Mouse (Mus musculus): ENCODE measurements around the gene Adh7. TPM values are rescaled to one million over a fixed set of nuclear protein-coding genes. Genes with fewer than 3 reads are reported as not detected.

Adh7 gene
- polyA plus RNA-seq, 1 experiment: not detected

DNA sequence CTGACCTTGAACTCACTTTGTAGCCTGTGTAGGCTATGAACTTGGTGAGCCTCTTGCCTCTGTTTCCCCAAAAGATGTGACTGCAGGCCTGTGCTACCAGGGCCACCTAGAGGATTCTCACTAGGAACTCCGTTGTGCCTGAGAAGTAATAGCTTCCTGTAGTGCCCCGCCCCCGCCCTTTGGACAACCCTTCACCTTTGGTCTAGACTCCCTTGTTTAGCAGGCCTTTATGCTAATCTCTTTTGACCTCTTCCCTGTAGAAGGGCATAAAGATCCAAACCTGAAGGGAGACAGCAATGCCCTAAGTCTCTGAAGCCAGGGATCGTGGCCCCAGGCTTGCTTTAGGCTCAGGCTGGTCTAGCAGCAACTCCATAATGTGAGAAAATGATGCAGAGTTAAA is 5.0 kb downstream of the Adh7 start:
- H3K27me3 ChIP-seq (ENCODE audit: control insufficient read depth, insufficient read depth, low read length): no peaks in the 10 kb centered on the region
- TF ChIP-seq POLR2A (IDR thresholded peaks at IDR 0.05; ENCODE audit: low read depth, low read length) (no peak), CTCF (IDR thresholded peaks at IDR 0.05; ENCODE audit: extremely low read depth, insufficient read depth, insufficient read length, insufficient replicate concordance) (no peak)
- H3K4me3 ChIP-seq (ENCODE audit: extremely low read depth, insufficient read depth, insufficient read length): no peak overlapping the region
- WGBS: 70% methylated on average over 4 of the region's 4 CpGs
- H3K4me1 ChIP-seq (ENCODE audit: control insufficient read depth, insufficient read depth, insufficient read length): no peaks in the 10 kb centered on the region
- H3K36me3 ChIP-seq (ENCODE audit: control insufficient read depth, insufficient read depth, low read length): no peaks in the 10 kb centered on the region
- H3K27ac ChIP-seq (ENCODE audit: insufficient read depth, low read length): no peak overlapping the region
- no peak for DNase-seq (ENCODE audit: low read depth in 1 of 2, low spot score in 2 of 2)

DNA sequence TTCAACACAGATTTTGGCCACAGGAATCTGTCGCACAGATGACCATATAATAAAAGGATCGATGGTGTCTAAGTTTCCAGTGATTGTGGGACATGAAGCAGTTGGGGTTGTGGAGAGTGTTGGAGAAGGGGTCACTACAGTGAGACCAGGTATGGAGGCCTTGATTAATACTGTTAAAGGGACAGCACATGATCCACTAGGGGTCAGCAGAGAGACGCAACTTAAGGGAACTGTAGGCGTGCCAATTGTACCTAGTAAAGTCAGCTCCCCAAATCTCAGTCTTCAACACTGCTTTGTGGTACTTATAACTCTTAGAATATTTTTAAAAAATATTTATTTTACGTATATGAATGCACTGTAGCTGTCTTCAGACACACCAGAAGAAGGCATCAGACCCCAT is 5.4 kb downstream of the Adh7 start:
- peak; percentile 19 to 50 for DNase-seq (ENCODE audit: low read depth in 1 of 2, low spot score in 2 of 2)
- Histone ChIP-seq H3K36me3 (ENCODE audit: control insufficient read depth, insufficient read depth, low read length) (no peaks in the 10 kb centered on the region), H3K27me3 (ENCODE audit: control insufficient read depth, insufficient read depth, low read length) (no peaks in the 10 kb centered on the region), H3K4me3 (ENCODE audit: extremely low read depth, insufficient read depth, insufficient read length) (no peak overlapping the region), H3K27ac (ENCODE audit: insufficient read depth, low read length) (no peak overlapping the region), H3K4me1 (ENCODE audit: control insufficient read depth, insufficient read depth, insufficient read length) (no peaks in the 10 kb centered on the region)
- TF ChIP-seq POLR2A (IDR thresholded peaks at IDR 0.05; ENCODE audit: low read depth, low read length): no peak
- TF ChIP-seq CTCF (IDR thresholded peaks at IDR 0.05; ENCODE audit: extremely low read depth, insufficient read depth, insufficient read length, insufficient replicate concordance): peak; percentile 40; the same call in 1 of the 2 replicates
- 46% methylated on average over 5 of the region's 5 CpGs for WGBS

DNA sequence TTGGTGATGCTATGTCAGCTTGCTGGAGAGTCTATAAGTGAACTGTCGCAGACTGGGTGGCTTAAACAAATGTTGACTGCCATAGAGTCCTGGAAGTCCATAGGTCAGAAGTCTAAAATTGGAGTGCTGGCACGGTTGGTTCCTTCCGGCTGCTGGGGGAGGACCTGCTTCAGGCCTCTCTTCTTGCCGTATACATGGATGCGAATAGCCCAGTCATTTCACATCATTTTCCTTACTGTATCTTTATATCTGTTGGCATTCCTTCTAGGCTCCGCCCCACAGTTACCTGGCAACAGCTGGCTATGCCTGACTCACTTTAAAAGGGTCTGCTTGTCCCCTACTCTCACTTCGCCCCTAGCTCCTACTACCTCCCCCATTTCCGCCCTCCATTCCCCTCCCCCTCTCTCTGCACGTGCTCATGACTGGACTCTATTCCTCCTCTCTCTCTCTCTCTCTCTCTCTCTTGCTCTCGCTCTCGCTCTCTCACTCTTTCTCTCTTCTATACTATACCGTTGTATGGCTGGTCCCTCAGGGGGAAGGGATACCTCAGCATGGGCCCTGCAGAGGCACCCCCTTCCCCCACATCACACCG is 6.9 kb downstream of the Adh7 start:
- no peak for TF ChIP-seq CTCF (IDR thresholded peaks at IDR 0.05; ENCODE audit: extremely low read depth, insufficient read depth, insufficient read length, insufficient replicate concordance)
- no peak for TF ChIP-seq POLR2A (IDR thresholded peaks at IDR 0.05; ENCODE audit: low read depth, low read length)
- 91% methylated on average over 13 of the region's 13 CpGs for WGBS
- DNase-seq (ENCODE audit: low read depth in 1 of 2, low spot score in 2 of 2): no peak
- H3K27me3 ChIP-seq (ENCODE audit: control insufficient read depth, insufficient read depth, low read length): no peaks in the 10 kb centered on the region
- no peak overlapping the region for H3K4me3 ChIP-seq (ENCODE audit: extremely low read depth, insufficient read depth, insufficient read length)
- H3K27ac ChIP-seq (ENCODE audit: insufficient read depth, low read length): no peak overlapping the region
- H3K4me1 ChIP-seq (ENCODE audit: control insufficient read depth, insufficient read depth, insufficient read length): no peaks in the 10 kb centered on the region
- no peaks in the 10 kb centered on the region for H3K36me3 ChIP-seq (ENCODE audit: control insufficient read depth, insufficient read depth, low read length)

DNA sequence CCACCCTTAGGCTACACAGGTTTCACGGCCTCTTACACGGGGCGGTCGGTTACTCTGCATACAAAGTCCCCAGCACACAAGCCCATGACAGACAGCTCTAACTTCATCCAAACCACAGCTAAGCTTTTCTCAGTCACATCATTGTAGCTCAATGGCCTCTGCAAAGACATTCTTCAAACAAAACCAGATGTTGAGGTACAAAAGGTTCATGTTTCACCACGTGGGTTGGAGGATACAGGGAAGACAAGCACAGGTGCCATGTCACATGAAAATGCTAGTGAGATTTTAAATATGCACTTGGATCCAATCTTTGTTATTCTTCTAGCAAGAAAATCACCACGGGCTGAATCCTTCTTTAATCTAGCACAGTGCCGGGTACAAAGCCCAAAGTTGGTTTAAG is 7.8 kb downstream of the Adh7 start:
- TF ChIP-seq POLR2A (IDR thresholded peaks at IDR 0.05; ENCODE audit: low read depth, low read length) (no peak), CTCF (IDR thresholded peaks at IDR 0.05; ENCODE audit: extremely low read depth, insufficient read depth, insufficient read length, insufficient replicate concordance) (no peak)
- Histone ChIP-seq H3K27ac (ENCODE audit: insufficient read depth, low read length) (no peak overlapping the region), H3K4me1 (ENCODE audit: control insufficient read depth, insufficient read depth, insufficient read length) (no peaks in the 10 kb centered on the region), H3K27me3 (ENCODE audit: control insufficient read depth, insufficient read depth, low read length) (no peaks in the 10 kb centered on the region), H3K4me3 (ENCODE audit: extremely low read depth, insufficient read depth, insufficient read length) (no peak overlapping the region), H3K36me3 (ENCODE audit: control insufficient read depth, insufficient read depth, low read length) (no peaks in the 10 kb centered on the region)
- WGBS: 77% methylated on average over 7 of the region's 7 CpGs
- no peak for DNase-seq (ENCODE audit: low read depth in 1 of 2, low spot score in 2 of 2)

DNA sequence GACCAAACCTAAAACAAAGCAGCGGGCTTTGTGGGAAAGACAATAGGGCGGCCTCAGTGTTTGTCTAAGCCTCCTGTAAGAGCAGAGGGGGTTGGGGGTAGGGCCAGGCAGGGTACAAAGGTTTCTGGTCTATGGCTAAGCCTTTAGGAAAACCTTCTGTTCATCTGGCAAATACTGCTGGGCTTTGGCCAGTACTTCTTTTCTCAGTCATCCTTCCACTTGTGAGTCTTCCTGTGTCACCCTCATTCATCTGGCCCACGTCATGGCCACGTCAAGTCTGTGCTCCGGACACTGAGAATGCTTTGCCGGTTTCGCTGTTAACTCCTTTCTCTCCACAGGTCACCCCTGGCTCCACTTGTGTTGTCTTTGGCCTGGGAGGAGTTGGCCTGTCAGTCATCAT is 8.3 kb downstream of the Adh7 start:
- Histone ChIP-seq H3K4me3 (ENCODE audit: extremely low read depth, insufficient read depth, insufficient read length) (no peak overlapping the region), H3K4me1 (ENCODE audit: control insufficient read depth, insufficient read depth, insufficient read length) (no peaks in the 10 kb centered on the region), H3K36me3 (ENCODE audit: control insufficient read depth, insufficient read depth, low read length) (no peaks in the 10 kb centered on the region), H3K27ac (ENCODE audit: insufficient read depth, low read length) (no peak overlapping the region), H3K27me3 (ENCODE audit: control insufficient read depth, insufficient read depth, low read length) (no peaks in the 10 kb centered on the region)
- TF ChIP-seq CTCF (IDR thresholded peaks at IDR 0.05; ENCODE audit: extremely low read depth, insufficient read depth, insufficient read length, insufficient replicate concordance) (no peak), POLR2A (IDR thresholded peaks at IDR 0.05; ENCODE audit: low read depth, low read length) (no peak)
- no peak for DNase-seq (ENCODE audit: low read depth in 1 of 2, low spot score in 2 of 2)
- WGBS: 79% methylated on average over 7 of the region's 7 CpGs

DNA sequence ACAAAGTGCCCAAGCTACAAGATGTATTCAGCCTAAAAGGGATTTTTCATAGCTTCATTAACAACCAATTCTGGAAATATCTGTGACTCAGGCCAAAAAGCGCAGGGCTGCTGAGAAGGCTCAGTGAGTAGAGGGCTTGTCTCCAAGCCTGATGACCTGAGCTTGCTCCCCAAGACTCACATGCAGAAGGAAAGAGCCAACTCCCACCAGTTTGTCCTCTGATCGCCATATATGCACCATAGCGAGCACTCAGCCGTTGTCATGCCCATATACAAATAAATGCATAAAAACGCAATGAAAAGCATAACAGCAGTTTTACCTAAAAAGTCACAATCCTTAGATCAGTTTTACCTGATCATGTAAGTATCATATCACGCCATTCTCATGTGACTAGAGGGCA is 8.9 kb downstream of the Adh7 start:
- Histone ChIP-seq H3K27ac (ENCODE audit: insufficient read depth, low read length) (no peak overlapping the region), H3K27me3 (ENCODE audit: control insufficient read depth, insufficient read depth, low read length) (no peaks in the 10 kb centered on the region), H3K36me3 (ENCODE audit: control insufficient read depth, insufficient read depth, low read length) (no peaks in the 10 kb centered on the region), H3K4me1 (ENCODE audit: control insufficient read depth, insufficient read depth, insufficient read length) (no peaks in the 10 kb centered on the region), H3K4me3 (ENCODE audit: extremely low read depth, insufficient read depth, insufficient read length) (no peak overlapping the region)
- 95% methylated on average over 6 of the region's 6 CpGs for WGBS
- DNase-seq (ENCODE audit: low read depth in 1 of 2, low spot score in 2 of 2): no peak
- TF ChIP-seq CTCF (IDR thresholded peaks at IDR 0.05; ENCODE audit: extremely low read depth, insufficient read depth, insufficient read length, insufficient replicate concordance) (no peak), POLR2A (IDR thresholded peaks at IDR 0.05; ENCODE audit: low read depth, low read length) (no peak)

DNA sequence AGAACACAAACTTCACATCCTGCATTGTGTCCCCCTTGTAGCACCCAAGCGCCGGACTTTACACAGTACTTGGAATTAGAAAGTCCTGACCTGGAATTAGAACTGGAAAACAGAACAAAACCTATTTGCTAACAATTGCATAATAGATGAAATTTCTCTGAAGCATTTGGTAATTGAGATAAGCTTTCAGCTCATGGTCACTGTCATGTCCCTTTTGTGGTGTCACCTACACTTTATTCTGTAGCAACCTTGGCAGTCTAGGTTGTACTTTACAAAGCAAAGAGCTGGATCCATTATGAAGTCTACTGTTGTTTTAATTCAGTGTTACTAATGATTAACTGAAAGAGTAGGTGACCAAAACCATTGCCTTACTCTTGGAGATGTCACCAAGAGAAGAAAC is 9.5 kb downstream of the Adh7 start:
- no peaks in the 10 kb centered on the region for H3K4me1 ChIP-seq (ENCODE audit: control insufficient read depth, insufficient read depth, insufficient read length)
- no peak for TF ChIP-seq CTCF (IDR thresholded peaks at IDR 0.05; ENCODE audit: extremely low read depth, insufficient read depth, insufficient read length, insufficient replicate concordance)
- no peak for TF ChIP-seq POLR2A (IDR thresholded peaks at IDR 0.05; ENCODE audit: low read depth, low read length)
- no peak overlapping the region for H3K27ac ChIP-seq (ENCODE audit: insufficient read depth, low read length)
- DNase-seq (ENCODE audit: low read depth in 1 of 2, low spot score in 2 of 2): no peak
- H3K36me3 ChIP-seq (ENCODE audit: control insufficient read depth, insufficient read depth, low read length): no peaks in the 10 kb centered on the region
- no peaks in the 10 kb centered on the region for H3K27me3 ChIP-seq (ENCODE audit: control insufficient read depth, insufficient read depth, low read length)
- H3K4me3 ChIP-seq (ENCODE audit: extremely low read depth, insufficient read depth, insufficient read length): no peak overlapping the region
- 98% methylated on average over 2 of the region's 2 CpGs for WGBS
